Mouse (Mus musculus) layer of hippocampus, adult 2 months (tissue): ENCODE data around the gene Gprin1. TPM values are rescaled to one million over a fixed set of nuclear protein-coding genes. Genes with fewer than 3 reads are reported as not detected.
A peak's percentile ranks its signal among the peaks of the same experiment; 100 is the strongest.
"Not testable (repeated sequence)": the region's sequence is repeated elsewhere in the genome, so short reads cannot be mapped to it uniquely, and the experiment has no call there.

Experiments used
- DNase-seq, 2 experiments: peaks; one replicate each; pipeline ENCODE4 v3.0.0; 2022; ENCODE audit warnings: low spot score in 2 of 2
- H3K27ac ChIP-seq: fragments of 200-600 bp; 2 replicates; pipeline ENCODE4 v1.8.1; 2022
- H3K4me3 ChIP-seq: fragments of 200-600 bp; 2 replicates; pipeline ENCODE4 v1.8.1; 2022; ENCODE audit warnings: mild to moderate bottlenecking
- CTCF ChIP-seq: fragments of 200-600 bp; conservative IDR thresholded peaks from 2 replicates; pipeline ENCODE4 v1.8.1; 2022; ENCODE audit warnings: antibody characterized with exemption, mild to moderate bottlenecking, moderate library complexity
- long read RNA-seq, 2 experiments: library from polyadenylated mRNA; stranded (forward); transcript quantifications; one replicate each; pipeline ENCODE4 v2.0.0; 2021; ENCODE audit warnings: borderline mapping rate in 2 of 2
- total RNA-seq, 2 experiments: library from RNA; stranded (reverse); gene quantifications; 2 replicates each; pipeline ENCODE4 v1.2.3; 2021

Gprin1 gene
- total RNA-seq: 100 to 1,000 TPM; 146 to 150 TPM
- long read RNA-seq, experiment 1, full-length matches to known transcripts: 101 of 163 reads
- long read RNA-seq, experiment 1, partial matches to known transcripts: 0 of 163 reads
- long read RNA-seq, experiment 1, other reads (novel, unspliced or antisense): 62 of 163 reads
- long read RNA-seq, experiment 2, full-length matches to known transcripts: 126 of 194 reads
- long read RNA-seq, experiment 2, partial matches to known transcripts: 0 of 194 reads
- long read RNA-seq, experiment 2, other reads (novel, unspliced or antisense): 68 of 194 reads

DNA sequence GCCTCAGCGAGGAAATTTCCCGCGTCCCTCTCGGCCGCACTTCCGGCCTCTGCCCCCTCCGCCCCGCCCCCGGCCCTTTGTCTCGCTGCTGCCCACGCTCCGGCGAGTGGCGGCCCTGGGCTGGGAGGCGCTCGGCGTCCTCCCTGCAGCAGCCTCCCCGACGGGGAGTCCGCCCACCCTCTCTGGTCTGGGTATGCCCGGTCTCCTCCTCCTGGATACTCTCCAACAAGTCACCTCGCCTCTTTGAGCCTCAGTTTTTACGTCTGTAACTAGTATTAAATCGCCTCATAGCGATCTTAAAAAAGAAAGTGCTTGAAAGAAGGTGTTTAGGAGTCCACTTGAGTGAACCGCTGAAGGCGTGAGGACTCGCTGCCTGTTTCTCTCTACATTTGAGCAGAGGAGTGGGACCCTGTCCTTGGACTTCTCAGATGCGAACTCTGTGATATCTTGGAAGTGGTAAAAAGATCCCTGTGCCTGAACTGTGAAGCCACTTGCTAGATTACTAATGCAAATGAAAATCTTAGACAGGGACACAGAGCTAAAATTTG, at the start of gene Gprin1:
Gene Gprin1 (minus strand): TSS at position 11 of the 548 bp plus-strand sequence.
- peak within 1 kb of the TSS; percentile 96 for H3K27ac ChIP-seq
- TF ChIP-seq CTCF: no peak
- H3K4me3 ChIP-seq: peak within 1 kb of the TSS; percentile 67
- peak in 1 of 2 experiments; percentile 28 for DNase-seq

DNA sequence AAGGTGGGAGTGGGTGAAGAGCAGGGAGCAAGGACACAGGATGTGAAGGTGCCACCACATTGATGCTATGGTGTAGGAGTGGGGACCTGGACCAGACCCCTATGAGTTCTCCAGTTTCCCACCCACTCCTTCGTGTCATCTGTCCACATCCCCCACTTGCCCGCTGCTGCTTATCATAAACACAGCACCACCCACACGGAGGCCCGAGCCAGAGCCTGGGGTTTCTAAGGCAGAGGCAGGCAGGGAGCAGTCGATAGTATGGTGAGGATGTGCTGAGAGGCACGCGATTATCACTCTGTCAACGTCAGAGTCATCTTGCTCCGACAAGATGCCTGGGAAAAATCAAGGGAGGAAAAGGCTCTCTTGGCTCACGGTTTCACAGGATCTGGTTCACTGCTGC, 49.1 kb upstream of the Gprin1 start:
- peak; percentile 65 to 78 for DNase-seq
- H3K4me3 ChIP-seq: no peak overlapping the region
- peak overlapping the region; percentile 90 for H3K27ac ChIP-seq
- no peak for TF ChIP-seq CTCF

DNA sequence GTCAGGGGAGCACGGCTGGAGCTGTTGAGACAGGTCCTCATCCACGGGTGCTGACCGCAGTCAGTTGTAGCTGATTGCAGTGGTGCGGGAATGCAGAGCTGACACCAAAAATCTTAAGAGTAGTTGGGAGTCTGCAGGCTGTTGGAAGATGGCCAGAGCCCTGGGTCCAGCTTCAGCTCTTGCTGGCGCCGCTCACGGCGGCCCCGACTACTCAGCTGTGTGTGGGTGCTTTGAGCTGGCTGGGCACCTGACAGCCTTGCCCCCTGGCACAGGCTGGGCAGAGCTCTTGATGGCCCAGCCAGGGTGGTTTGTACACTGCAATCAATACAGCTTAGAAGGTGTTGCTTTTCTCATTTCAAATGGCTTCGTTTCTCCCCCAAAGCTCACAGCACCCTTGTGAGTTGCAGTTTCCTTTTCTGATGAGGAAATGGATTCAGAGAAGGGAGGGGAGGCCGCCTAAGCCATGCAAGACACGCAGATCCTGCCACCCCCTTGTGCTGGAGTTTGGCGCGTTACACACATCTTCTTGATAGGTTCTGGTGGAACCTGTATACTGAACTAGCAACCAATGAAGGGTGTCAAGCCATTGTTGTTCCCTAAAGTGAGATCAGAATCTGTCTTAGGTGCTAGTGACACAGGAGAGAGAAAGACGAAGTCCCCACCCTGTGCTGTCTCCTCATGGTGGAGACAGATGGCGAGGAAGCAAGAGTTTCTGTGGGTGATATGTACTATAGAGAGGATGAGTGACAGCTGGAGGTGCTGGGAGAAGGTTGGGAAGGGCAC, 48.4 kb upstream of the Gprin1 start:
- peak in 1 of 2 experiments; percentile 39 for DNase-seq
- H3K4me3 ChIP-seq: no peak overlapping the region
- TF ChIP-seq CTCF: no peak
- peak overlapping the region; percentile 90 for H3K27ac ChIP-seq

DNA sequence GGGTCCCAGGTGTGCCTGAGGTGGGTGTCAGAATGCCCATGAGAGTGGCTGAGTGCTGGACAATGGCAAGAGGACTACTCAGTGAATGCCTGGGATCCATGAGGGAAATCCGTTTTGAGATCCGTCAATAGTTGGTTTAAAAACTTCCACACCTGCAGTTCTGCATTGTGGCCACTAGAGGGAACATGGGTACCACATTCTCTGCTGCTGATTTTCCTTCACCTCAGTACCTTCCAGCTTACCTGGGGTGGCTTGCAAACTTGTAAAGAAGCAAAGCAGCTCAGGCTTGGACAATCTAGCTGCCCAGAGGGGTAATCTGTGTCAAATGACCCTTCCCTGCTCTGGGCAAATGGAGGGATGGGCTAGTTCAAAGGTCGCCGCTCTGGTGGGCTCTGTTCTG, 47.7 kb upstream of the Gprin1 start:
- peak; percentile 92 for TF ChIP-seq CTCF
- H3K4me3 ChIP-seq: no peak overlapping the region
- peak in 1 of 2 experiments; percentile 63 for DNase-seq
- H3K27ac ChIP-seq: peak overlapping the region; percentile 90

DNA sequence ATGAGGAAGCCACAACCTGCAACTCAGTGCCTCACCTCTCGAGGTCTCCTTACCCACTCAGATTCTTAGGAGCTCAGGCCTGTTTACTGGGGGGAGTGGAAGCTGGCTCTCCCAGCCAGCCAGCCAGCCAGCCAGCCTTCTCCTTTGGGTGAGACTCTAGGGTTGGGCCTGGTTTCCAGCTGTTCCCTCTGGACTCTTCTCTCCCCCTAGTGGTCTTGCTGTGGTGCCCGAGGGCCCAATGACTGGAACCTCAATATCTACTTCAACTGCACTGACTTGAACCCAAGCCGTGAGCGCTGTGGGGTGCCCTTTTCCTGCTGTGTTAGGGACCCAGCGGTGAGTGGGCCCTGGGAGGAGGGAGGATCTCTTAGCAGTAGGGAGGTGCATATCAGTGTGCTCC, 45.2 kb upstream of the Gprin1 start:
- peak; percentile 53 for TF ChIP-seq CTCF
- no peak for DNase-seq
- peak overlapping the region; percentile 83 for H3K27ac ChIP-seq
- H3K4me3 ChIP-seq: no peak overlapping the region

DNA sequence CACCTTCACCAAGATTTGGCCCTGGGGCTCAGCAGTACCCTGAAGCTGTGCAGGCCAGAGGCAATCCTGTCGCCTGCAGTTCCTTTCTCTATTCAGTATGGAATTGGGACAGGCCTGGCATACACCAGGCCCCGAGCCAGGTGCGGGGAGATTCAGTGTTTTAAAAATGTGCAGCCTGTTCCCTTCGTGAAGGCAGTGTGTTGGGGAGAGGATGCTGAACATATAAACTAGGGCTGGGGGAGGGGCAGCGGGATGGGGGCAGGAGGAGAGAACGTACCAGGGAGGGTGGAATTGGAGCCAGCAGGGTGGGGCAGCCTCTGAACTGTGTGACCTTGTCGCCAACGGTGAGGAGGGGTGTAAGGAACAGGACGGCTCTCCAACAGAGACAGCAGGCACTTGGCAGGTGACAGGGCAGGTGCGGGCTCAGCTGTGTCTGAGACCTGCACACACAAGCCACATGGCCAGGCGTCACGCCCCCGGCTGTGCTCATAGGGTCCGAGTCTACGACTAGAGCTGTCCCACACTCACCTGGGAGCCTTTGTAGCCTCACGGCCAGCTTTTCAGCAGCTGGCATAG, 44.4 kb upstream of the Gprin1 start:
- H3K4me3 ChIP-seq: no peak overlapping the region
- peak in 1 of 2 experiments; percentile 49 for DNase-seq
- H3K27ac ChIP-seq: peak overlapping the region; percentile 83
- no peak for TF ChIP-seq CTCF

DNA sequence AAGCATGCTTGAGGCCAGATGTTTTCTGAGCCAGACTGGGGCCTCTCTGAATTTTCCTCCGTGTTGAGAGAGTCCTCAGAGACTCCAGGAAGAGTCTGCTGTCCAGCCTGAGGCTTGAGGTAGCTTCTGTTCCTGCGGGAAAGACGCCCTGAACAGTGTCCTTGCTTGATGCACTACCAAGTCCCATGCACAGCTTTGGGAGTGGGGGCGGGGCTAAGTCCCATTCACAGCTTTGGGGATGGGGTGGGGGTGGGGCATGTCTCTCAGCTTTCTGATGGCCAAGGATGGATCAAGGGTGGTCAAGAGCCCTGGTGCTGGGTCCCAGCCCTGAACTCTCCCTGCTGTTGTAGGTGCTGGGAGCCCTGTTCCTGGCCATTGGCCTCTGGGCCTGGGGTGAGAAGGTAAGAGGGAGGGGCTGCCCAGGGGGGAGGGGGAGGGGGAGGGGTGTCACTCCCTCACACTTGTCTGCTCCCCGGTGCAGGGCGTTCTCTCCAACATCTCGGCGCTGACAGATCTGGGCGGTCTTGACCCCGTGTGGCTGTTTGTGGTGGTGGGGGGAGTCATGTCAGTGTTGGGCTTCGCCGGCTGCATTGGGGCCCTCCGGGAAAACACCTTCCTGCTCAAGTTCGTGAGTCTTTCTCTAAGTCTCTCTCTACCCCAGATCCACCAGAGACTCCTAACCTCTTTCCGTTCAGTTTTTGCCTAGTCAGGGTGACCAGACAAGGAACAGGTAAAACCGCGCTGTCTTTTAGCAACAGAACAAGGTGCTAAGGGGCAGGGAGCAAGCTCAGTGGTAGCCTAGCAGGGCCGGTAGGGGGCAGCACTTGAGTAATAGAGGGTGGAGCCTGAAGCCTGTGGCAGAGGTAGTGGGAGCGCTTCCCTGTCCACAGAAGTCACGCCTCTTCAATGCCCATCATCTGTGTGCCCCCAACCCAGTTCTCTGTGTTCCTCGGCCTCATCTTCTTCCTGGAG, 42.9 kb upstream of the Gprin1 start:
- TF ChIP-seq CTCF: peak; percentile 73
- Histone ChIP-seq H3K4me3 (no peak overlapping the region), H3K27ac (peak overlapping the region; percentile 36; the same call in 1 of the 2 replicates)
- DNase-seq: no peak

DNA sequence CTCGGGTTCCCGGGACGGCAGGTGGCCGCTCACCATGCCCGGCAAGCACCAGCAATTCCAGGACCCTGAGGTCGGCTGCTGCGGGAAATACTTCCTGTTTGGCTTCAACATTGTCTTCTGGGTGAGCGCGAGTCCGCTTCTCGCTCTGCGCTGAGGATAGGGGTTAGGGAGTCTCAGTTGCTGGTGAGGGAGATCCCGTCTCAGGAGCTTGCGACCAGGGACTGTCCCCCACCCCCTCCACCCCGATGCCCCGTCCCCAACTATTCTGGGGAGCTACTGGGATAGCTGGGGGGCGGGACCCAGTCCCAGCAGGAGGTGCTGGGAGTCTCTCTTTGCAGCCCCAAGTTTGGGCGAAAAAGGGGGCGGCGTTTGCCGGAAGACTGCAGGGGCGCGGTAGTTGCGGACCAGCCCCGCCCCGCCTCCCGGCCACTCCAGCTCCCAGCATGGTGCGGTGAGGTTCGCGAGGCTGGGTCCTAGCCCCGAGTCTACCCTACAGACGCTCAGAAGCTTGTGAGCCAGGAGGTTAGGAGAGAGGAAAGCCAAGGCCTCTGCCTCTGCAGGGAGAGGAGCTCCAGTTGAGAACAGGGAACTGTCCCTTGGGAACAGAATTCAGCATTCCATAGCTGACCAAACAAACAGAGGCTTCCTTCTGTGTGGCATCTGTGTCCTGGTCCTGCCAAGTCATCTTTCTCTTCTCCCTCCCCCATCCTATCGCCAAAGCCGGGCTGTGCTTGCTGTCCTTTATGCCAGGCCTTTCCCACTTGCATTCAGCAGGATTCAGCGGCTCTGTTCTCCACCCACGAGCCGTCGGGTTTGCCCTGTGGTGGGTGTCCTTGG, 40.1 kb upstream of the Gprin1 start:
- H3K4me3 ChIP-seq: peak overlapping the region; percentile 59
- TF ChIP-seq CTCF: no peak
- DNase-seq: peak in 1 of 2 experiments; percentile 53
- H3K27ac ChIP-seq: peak overlapping the region; percentile 89

DNA sequence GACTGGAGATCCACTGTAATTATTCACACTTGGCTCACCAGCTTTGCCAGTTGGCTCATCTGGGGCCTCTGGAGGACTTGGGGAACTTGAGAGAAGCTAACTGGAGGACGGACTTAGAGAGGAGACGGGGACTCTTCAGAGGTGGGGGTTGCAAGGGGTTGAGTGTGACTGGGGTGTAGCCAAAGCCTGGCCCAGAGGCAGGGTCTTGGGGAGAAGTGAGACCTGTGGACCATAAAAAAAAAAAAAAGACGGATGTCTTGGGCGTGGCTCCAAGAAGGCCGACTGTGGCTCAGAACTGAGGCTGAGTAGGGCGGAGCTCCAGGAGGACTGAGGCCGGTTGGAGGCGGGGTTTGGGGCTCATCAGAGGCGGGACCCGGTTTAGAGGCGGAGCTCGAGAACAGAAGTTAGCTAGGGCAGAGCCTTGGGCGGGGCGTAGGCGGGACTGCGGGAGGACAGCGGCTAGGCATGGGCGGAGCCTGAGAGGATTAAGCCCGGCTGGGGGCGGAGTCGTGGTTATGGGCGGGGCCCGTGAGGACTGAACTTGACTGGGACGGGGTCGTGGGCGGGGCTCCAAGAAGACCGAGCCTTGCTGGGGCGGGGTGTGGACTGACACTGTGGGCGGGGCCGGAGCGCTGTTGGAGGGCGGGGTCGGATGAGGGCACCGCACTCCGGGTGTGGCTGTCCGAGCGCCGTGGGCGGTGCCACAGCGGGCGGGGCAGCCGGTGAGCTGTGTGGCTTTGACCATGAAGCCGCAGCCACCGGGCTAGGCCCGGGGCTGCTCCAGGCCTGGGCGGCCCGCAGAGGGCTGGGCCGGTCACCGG, 39.3 kb upstream of the Gprin1 start, which contains the start of gene Tspan17:
Gene Tspan17 (plus strand): TSS at position 638 of the 821 bp plus-strand sequence.
- Histone ChIP-seq H3K27ac (peak within 1 kb of the TSS; percentile 89), H3K4me3 (peak within 1 kb of the TSS; percentile 59)
- no peak for TF ChIP-seq CTCF
- peak; percentile 93 to 95 for DNase-seq

DNA sequence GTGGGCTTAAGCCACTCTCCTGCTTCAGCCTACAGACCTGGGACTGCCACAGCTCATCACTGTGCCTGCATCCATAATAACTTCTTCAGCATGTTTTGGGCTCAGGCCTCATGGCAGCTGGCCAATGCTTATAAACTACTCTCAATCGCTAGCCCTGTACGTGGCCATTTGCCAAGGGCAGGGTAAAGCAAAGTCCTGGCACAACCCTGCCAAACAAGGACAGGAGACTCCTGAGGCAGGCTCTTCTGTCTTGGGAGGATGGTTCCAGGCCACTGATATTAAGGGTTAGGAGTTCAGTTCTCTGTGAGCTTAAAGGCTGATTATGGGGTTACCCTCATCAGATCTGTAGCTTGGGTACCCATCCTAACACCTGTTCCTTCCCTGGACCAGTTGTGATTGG, 37.9 kb upstream of the Gprin1 start:
- not testable (repeated sequence) for DNase-seq, H3K27ac ChIP-seq, H3K4me3 ChIP-seq
